Mouse (Mus musculus): ENCODE measurements around the gene Gm44805. TPM values are rescaled to one million over a fixed set of nuclear protein-coding genes. Genes with fewer than 3 reads are reported as not detected.
"Not testable (repeated sequence)": the region's sequence is repeated elsewhere in the genome, so short reads cannot be mapped to it uniquely, and the experiment has no call there.

Gene Gm44805
- polyA plus RNA-seq, 1 experiment: not detected

DNA sequence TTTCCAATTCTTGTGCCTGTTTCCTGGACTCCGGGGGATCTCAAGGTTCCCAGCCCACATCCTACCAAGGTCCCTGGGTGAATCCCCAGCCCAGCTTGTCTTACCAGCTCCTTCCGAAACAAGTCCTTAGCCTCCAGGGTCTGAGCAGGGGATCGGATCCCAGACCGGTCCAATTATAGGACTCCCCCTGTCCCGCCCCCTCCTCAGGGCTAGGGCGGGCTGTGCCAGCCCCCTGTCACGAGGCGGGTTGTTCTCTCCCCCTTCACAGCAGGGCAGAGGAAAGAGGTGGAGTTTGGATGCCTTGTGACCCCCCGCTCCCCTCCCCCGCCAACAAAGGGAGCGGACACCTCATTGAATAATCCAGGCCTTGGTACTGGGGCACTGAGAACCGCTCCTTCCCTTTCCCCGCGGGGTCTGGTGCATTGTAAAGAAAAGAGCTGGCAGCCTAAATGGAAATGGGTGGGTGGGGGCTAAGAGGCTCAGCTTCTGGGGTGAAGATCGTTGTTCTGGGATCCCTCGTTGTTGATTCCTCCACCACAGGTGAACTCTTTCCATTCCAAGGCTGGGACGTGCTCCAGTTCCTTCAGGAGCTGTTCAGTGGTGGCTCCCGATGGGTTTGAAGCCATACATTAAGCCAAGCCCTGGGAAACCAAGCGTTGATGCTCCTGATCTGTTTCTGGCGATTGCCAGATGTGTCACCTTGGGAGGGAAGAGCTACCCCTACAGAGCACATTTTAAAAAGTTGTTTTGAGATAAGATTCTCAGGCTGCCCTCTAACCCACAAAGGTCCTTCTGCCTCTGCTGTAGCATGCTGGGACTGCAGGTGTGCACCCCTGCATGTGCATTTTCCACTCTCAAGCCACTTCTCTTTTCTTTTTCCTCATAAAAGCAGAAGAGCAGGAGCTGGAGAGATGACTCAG is 17.9 kb upstream of the Gm44805 start, which contains the start of gene Apoe:
Apoe (minus strand) TSS at position 282 of the 920 bp plus-strand sequence.
- no peak for DNase-seq (ENCODE audit: low spot score)

DNA sequence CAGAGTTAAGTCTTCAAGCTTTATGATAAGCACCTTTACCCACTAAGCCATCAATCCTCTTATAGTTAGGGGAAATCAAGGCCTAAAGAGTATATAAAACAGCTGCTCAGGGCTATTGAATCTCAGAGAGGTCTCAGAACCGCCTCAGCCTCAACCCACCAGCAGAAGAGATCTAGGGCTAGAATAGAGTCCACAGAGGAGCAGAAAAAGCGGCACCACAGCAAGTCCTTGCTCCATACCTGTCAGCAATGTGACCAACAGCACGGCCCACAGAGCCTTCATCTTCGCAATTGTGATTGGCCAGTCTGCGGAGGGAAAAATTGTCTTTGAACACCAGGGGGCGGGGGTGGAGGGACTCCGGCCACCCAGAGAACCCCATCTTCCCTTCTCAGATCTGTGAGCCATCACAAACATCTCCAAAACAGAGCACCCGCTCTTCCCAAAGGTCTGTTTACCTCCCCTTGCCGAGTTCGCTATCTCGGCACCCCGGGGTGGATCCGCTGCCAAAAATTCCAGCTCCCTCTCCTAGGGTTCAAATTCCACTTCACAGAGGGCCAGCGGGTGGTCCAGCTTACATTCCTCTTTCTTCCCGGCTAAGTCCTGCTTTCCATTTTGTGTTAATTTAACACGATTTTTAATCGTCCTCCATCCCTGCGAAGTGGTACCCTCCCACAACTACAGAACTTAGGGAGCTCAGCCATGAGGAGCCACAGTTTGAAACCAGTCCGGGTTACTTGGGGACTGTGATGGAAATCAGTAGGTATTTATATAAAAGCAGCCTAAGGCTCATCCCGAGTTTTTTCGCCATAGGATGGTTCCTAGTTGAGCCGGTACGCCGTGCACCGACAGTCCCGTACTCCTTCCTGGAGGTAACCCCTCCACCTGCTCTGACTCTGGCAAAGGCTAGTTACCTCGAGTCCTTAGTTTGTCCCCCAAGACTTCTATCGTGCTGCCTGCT is 17.0 kb upstream of the Gm44805 start:
- DNase-seq (ENCODE audit: low spot score): no peak

DNA sequence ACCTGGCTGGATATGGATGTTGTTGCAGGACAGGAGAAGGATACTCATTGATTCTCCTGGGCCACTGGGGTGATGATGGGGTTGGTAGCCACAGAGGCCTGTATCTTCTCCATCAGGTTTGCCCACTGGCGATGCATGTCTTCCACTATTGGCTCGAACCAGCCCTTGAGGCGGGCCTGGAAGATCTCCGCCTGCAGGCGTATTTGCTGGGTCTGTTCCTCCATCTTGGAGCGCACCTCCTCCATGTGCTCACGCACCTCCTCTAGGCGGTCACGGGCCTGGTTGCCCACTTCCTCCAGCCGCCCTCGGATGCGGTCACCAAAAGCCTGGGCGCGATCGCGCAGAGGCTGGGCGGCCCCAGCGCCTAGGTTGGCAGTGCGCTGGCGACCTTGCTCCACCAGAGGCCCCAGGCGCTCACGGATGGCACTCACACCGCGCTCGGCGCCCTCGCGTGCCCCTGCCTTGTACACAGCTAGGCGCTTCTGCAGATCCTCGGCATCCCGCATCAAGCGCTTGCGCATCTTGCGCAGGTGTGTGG is 15.2 kb upstream of the Gm44805 start:
- DNase-seq (ENCODE audit: low spot score): no peak

DNA sequence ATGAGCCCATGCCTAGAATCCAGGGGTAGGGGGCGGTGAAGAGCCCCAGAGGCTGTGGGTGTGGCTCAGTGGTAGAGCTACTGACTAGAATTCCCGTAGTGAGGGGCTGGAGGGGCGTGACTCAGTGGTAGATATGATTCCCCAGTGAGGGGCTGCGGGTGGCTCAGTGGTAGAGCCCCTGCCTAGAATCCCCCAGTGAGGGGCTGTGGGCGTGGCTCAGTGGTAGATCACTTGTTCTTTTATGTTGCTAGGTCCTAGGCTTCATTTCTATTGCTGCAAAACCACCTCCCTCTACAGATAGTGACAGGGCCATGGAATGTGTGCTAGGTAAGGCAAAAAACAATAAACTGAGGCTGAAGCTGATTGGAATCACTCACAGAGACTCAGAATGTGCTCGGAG is 14.7 kb upstream of the Gm44805 start:
- DNase-seq (ENCODE audit: low spot score): no peak

DNA sequence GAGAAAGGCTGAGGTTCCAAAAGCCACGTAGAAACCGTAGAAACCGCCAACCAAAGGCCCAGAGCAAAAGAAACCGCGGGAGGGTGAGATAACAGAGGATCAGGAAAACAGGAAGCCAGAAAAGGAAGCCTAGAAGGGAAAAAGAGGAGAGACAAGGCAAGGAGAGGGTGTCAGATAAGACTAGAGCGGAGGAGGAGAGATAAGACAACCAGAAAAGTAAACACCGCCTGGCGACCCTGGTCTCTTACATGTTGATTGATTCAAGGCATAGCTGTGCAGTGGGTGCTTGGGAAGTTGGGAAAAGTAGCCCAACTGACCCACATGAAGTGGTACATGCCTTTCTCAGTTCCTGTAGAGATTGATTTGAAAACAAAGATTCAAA is 14.0 kb upstream of the Gm44805 start:
- no peak for DNase-seq (ENCODE audit: low spot score)

DNA sequence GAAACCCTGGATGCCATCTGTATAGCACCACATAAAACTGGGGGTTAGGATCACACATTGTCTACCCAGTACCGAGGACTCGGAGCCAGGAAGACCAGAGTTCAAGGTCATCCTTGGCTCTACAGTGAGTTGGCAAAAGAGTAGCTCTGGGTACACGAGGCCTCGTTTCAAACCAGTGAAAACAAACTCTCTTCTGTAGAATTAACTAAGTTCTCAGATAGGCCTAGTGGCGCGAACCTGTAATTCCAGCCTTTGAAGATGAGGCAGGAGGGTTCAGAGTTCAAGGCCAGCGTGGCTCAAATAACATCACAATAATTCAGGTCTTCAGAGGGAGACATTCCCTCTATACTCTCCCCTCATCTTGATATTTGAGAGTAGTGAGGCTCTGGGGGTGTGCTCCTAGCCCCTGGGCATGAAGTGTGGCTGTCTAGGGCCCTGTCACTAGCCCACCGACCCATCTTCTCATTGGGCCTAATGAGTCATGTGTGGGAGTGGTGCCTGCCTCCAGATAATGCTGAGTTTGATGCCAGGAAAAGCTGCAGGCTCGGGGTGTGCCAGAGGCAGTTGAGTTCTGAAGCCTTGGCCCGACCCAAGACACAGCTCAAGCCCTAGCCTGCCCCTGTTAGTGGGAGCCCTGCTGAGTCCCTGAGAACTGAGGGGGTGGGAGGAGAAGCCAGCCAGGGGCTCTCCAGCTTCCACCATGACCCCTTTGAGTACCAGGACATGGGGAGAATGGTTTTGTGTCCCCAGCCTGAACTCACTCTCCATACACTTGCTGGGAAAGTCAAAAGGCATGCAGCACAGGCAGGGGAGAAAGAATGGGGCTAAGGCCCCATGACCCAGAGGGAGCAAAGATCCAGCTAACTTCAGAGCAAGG is 13.4 kb upstream of the Gm44805 start:
- no peak for DNase-seq (ENCODE audit: low spot score)

DNA sequence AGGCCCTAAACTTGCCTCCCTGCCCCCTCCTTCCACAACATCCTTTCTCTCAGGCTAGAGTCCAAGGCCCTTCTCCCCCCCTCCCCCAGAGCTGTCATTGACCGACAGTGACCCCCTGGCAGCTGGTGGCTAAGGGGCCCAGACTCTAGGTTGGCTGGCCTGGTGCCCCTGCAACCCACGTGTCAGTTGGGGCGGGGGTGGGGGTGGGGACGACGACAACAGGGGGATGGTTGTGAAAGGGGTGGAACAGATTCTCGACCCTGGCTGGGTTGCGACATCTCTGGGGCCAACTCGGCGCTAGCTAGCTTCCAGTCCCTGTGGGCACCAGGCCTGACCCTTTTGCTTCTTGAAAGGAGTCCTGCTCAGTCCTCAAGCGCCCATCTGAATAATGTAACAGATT is 12.2 kb upstream of the Gm44805 start:
- DNase-seq (ENCODE audit: low spot score): no peak

DNA sequence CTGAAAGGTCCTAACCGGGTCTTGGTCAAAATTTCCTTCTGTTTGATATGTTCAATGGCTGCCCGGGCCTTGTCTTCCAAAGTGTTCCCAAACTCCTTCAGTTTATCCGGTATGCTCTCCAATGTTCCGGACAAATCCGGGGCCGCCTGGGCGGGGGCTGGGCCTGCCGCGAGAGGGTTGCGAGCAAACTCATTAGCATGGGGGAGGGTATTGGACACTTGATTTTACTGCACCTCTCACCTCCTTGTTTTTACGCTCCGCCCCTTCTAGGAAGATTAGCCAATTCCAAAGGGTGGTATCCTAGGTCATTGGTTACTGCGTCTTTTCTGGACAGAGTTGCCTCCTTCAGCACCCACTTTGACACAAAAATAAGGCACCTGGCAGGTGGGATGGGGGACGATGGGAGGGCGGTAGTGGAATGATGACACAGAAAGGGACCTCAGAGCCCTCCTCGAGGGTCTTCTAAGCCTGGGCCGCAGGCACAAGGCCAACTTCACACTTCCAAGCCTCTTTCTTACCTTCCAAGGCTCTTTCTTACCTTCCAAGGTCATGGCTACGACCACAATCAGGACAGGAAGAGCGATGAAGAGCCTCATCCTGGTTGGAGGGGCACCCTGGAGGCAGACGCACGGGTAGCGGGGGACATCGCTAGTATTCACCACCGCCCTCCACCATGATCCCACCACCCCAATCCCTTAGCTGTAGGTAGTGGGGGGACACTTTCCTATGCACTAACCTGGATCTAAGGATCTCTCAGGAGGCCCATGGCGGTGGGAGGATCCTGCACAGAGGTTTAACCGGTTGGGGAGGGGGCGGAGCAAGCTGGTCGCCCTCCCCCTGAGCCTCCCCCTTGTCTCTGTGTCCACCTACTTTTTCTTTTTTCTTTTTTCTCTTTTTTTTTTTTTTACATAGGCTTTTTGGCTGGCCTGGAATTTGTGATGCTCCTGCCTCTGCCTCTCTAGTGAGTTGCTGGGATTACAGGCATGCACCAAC is 10.9 kb upstream of the Gm44805 start, which contains the start of gene Apoc1:
Apoc1 (minus strand) TSS at position 788 of the 993 bp plus-strand sequence.
- no peak for DNase-seq (ENCODE audit: low spot score)

DNA sequence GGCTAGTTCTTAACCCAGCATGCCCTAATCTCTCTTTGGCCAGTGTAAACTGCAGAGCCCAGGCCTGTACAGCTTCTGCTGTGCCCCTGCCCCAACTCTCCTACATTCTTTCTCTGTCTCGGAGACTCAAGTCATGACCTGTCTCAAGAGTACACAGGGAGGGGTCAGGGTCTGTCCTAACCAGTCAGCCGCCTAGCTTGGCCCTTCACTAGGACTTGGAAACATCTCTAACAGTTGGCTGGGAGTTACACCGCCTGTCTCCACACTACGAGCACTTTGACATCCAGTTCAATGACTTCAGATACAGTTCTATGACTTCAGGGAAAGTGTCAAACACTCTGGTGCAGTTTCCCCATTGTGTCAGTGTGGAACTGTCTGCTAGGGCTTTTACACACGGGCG is 10.2 kb upstream of the Gm44805 start:
- no peak for DNase-seq (ENCODE audit: low spot score)

DNA sequence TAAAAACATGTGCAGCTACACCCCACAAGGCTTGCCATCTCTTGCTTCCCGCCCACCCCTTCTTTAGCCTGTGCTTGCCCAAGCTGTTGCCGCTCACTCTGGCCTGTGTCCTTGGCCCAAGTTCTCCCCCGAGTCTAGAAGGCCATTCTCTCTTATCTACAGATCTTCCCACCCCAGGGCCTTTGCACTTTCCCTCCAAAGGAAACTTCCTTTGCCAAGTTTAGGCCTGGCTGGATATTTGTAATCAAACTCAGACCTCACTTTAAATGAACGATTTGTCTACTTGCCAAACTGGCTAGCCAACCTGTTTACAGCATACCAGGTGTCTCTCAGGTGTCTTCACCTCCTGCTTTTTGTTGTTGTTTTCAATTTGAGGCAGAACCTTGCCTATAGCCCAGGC is 9.6 kb upstream of the Gm44805 start:
- no peak for DNase-seq (ENCODE audit: low spot score)

DNA sequence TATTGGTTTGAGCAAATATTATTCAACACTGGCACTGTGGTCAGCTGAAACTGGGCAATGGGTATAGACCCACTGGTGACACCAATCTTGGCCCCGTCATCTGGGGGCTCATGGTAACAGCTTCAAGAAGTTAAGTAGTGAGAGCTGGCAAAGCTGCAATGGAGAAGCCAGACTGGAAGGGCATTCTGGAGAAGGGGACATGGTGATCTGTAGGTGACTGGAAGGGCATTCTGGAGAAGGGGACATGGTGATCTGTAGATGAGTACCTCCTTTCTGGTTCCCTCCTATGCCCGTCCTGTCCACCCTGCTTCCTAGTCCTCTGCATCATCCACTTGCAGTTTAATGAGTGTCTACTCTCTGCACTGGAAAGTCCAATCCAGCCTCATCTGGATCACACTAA is 7.4 kb upstream of the Gm44805 start:
- DNase-seq (ENCODE audit: low spot score): no peak

DNA sequence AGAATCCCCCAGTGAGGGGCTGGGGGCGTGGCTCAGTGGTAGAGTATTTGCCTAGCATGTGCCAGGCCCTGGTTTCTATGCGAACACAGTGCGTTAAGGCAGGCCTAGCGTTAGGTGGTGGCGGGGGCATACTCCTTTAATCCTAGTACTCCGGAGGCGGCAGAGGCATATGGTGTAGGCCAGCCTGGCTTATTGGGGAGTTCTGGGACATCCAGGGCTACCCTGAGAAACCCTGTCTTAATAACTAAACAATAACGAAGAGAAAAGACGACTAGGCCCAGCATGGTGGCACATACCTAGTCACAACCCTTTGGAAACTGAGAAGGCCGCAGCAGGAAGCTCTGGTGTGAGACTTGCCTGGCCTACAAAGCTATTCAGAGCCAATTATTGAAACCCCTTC is 6.9 kb upstream of the Gm44805 start:
- DNase-seq (ENCODE audit: low spot score): no peak

DNA sequence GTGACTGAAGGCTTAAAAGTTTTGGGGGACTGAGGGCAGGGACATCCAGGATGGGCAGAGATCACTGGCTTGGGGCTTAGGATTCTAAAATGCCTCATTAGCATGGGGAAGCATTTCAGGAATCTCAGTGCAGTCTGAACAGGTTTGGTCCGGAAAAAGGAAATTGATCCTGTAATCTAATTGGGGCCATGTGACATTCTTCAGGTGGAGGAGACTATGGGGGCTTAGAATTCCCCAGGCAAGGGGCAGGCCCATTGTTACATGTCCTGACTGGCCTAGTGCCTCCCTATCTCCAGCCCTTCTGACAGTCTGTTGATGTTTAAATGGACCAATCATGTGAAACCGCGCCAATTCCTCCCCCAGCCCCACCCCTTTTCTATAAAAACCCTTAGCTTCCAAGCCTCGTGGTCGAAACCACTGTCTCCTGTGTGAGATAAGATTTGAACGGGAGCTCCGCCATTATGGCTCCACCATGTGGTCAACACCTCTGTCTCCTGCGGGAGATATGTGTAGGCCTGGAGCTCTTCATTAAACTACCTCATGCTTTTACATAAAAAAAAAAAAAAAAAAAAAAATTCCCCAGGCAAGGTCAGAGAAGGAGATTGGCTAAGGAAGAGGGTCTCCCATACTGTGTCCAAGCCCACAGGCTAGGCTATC is 5.8 kb upstream of the Gm44805 start:
- DNase-seq (ENCODE audit: low spot score): not testable (repeated sequence)

DNA sequence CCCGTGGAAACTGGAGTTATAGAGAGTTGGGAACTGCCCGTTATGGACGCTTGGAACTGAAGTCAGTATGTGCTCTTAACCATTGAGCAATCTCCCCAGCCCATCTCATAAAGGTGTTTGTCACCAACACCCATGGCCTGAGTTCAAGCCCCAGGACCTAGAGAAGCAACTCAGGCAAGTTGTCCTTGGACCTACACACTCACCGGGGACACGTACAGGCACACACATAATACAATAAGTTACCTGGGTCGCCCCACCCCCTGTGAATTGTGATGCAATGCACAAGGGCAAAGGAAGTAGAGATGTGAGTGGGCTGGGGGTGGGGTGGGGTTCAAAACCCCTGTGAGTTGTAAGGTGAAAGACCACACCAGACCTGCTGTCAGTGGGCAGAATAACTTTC is 5.3 kb upstream of the Gm44805 start:
- no peak for DNase-seq (ENCODE audit: low spot score)

DNA sequence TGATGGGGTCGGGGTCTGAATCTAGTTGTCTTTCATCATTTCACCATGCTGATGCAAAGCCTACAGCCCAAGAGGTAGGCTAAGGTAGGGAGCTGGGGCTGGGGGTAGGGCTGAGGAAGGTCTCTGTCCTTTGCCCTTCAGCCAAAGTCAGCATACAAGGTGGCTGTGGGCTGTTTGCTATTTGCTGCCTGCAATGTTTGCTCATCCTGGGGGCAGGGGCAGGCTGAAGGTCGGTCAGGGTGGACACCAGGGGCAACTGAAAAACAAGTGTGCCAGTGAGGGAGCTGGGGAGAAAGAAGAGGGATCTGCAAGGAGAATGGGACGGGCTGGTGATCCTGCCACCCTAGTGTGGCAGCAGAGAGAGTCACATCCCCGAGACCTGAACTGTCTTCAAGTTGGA is 4.2 kb upstream of the Gm44805 start:
- DNase-seq (ENCODE audit: low spot score): no peak

DNA sequence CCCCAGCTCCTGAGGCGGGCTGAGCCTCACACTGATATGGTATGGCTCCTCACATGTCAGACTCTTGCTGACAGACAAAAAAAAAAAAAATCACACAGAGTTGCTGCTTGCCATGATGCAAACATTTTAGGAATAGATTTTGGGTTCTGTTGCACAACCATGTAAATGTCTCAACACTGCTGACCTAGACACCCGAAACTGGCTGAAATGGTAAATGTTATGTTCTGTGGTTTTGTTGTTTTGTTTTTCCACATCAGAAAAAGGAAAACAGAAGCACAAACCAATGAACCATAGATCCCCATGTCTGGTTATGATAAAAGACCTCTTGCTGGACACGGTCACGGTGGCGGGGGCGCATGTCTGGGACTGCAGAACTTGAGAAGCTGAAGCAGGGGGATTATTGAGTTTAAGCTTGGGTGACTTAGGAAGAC is 2.6 kb upstream of the Gm44805 start:
- DNase-seq (ENCODE audit: low spot score): no peak

DNA sequence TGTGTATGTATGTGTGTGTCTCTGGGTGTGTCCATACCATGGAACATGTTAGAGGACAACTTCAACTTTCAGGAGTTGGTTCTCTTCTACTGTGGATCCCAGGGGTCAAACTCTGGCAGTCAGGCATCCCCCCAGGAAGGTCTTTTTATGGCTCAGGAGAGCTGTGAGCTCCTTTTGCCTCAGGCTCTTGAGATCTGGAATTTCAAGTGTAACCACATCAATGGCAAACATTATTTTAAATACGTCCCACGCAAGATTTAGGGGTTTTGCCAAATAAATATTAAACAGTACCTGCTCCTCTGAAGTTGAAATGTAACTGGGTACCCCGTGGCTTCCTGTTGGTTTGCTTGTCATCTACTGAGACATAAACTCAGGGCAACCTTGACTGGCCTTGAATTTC is 1.8 kb upstream of the Gm44805 start:
- DNase-seq (ENCODE audit: low spot score): no peak

DNA sequence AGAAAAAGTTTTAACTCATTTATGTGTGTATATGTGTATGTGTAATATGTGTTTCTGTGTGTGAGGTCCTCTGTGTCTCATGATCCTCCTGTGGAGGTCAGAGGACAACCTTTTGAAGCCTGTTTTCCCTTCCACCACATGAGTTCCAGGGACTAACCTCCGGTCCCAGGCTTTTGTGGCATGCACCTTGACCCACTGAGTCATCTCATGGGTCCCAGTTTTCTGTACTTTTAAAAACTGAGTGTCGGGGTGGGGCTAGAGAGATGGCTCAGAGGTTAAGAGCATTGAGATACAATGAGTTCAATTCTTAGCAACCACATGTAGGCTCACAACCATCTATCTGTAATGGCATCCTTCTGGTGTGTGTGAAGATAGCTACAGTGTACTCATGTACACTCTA is 521 bp downstream of the Gm44805 start:
- no peak for DNase-seq (ENCODE audit: low spot score)

DNA sequence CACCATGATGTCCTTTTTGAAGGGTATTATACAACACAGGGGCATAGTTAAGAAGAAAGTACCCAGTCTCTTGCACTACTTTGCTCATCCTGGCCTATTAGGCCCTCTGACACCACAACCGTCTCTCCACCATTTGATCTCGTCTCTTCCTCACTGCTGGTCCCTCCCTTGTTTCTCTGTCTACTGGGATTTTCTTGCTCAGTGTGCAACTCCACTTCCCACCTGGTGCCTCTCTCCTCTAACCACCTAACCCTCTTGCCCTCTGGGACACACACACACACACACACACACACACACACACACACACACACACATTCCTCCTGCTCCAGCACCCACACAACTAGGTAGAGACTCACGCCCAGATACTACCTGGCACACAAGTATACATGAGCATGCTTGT is 2.3 kb downstream of the Gm44805 start:
- no peak for DNase-seq (ENCODE audit: low spot score)
